Mouse (Mus musculus) spleen, adult 2 months (tissue): ENCODE measurements at regions not wholly inside any gene's neighbourhood (a gene's known extent, or its start where the extent isn't known, plus 50 kb on each side); places are given as distances from the start of the nearest gene placed in this dataset.

Experiments used
- CTCF ChIP-seq: fragments of 200-500 bp; IDR thresholded peaks from 2 replicates; pipeline ENCODE4 v1.5.1; 2011; ENCODE audit warnings: mild to moderate bottlenecking, inconsistent platforms; ENCODE audit not compliant: insufficient read depth, insufficient read length, insufficient replicate concordance; ENCODE audit errors: extremely low read depth
- POLR2A ChIP-seq: fragments of 200-500 bp; IDR thresholded peaks from 2 replicates; pipeline ENCODE4 v1.6.1; 2011; ENCODE audit warnings: low read depth, low read length, inconsistent platforms

GRCm38 (mm10) chr8:78004891-78005290, 208.2 kb upstream of the Ttc29 start:
- TF ChIP-seq POLR2A (no peak), CTCF (no peak)
